Mouse (Mus musculus) forebrain, embryonic 15.5 days (tissue): Measurements from ENCODE around the gene Gm45716. TPM values are rescaled to one million over a fixed set of nuclear protein-coding genes. Genes with fewer than 3 reads are reported as not detected.

Experiments
- ATAC-seq: fragments of 200-750 bp; cut with Nextera tagmentation; replicated peaks from 2 replicates; pipeline ENCODE4 v1.8.0; 2017; ENCODE audit warnings: mild to moderate bottlenecking, moderate TSS enrichment, moderate library complexity
- H3K27ac ChIP-seq: fragments of 300-500 bp; sonication (generic); replicated peaks from 2 replicates; pipeline ENCODE4 v1.5.1; 2015; ENCODE audit warnings: mild to moderate bottlenecking, inconsistent platforms
- H3K27me3 ChIP-seq: fragments of 300-500 bp; sonication (generic); 2 replicates; pipeline ENCODE4 v1.6.1; 2015; ENCODE audit warnings: inconsistent platforms
- H3K36me3 ChIP-seq: fragments of 300-500 bp; sonication (generic); 2 replicates; pipeline ENCODE4 v1.6.1; 2015; ENCODE audit warnings: mild to moderate bottlenecking, inconsistent platforms
- H3K4me1 ChIP-seq: fragments of 300-500 bp; sonication (generic); 2 replicates; pipeline ENCODE4 v1.6.1; 2015; ENCODE audit warnings: inconsistent platforms
- H3K4me2 ChIP-seq: fragments of 300-500 bp; sonication (generic); replicated peaks from 2 replicates; pipeline ENCODE4 v1.6.1; 2015; ENCODE audit warnings: mild to moderate bottlenecking, inconsistent platforms
- H3K4me3 ChIP-seq: fragments of 300-500 bp; sonication (generic); 2 replicates; pipeline ENCODE4 v1.5.1; 2015; ENCODE audit warnings: mild to moderate bottlenecking, inconsistent platforms
- H3K9ac ChIP-seq: fragments of 300-500 bp; sonication (generic); replicated peaks from 2 replicates; pipeline ENCODE4 v1.6.1; 2015; ENCODE audit warnings: mild to moderate bottlenecking, inconsistent platforms
- H3K9me3 ChIP-seq: fragments of 300-500 bp; sonication (generic); 2 replicates; pipeline ENCODE4 v1.6.1; 2016; ENCODE audit warnings: inconsistent platforms
- WGBS: fragments of 180-500 bp; shearing (Covaris S2); methylation state at CpG from one replicate; pipeline ENCODE4 v1.1.7; 2015; ENCODE audit warnings: mixed read lengths; 5-methylcytosine and 5-hydroxymethylcytosine counted together
- polyA plus RNA-seq: library from polyadenylated mRNA; unstranded; fragments of >200 nt; fragmentation: Nextera tagmentation; extraction: Ambion mirVana; gene quantifications from 2 replicates; pipeline ENCODE4 v1.2.1, GENCODE M21; 2015

Gm45716 gene
- polyA plus RNA-seq, 1 experiment from 2014 or later: 18.2 TPM

DNA sequence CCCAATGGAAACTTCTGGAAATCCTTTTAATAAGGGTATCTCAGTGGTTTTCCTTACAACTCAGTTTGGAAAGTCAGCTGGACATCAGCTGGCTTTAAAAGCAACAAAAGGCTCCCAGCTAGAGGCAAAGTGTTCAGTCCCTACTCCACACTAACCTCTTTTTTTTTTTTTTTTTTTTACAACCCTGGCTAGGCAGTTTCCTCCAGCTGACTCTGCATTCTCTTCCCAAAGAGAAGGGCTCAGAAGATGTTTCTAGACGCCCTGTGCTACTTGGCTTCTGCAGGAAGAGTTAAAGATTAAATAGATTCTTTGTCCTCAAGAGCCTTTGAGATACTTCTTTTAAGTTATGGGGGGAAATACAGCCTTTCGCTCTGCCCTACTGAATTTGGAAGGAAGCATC lies 33.3 kb downstream of the Gm45716 start:
- Histone ChIP-seq H3K27me3 (no peaks in the 10 kb centered on the region), H3K4me3 (no peak overlapping the region), H3K4me1 (no peaks in the 10 kb centered on the region), H3K9me3 (no peaks in the 10 kb centered on the region), H3K4me2 (no peak overlapping the region), H3K27ac (no peak overlapping the region), H3K9ac (no peak overlapping the region), H3K36me3 (no peaks in the 10 kb centered on the region)
- no peak for ATAC-seq
- WGBS: 48% methylated on average over 2 of the region's 2 CpGs

DNA sequence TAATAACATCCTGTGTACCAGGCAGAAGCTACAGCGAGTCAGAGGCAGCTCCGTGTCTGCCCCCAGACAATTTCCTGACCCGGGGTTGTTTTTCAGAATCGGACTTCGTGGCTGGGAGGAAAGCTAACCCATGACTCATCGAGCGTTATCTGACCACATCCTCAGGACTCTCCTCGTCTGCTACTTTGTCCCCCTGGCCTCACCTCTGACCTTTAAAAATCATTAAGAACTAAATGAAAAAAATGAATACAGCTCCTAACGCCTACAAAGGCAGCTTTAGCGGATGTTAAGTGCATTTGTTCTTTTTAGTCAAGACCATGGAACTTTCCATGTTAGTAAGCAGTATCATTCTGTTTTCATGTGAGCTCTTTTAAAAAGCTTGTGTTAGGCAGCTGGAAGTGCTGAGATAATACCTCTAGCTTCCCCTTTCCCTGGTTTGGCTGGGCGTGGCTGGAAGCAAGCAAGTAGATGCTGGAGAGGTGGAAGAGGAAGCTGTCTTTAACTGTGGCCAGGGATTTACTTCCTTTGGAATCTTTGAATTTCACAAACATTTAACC lies 37.5 kb downstream of the Gm45716 start:
- Histone ChIP-seq H3K9me3 (no peaks in the 10 kb centered on the region), H3K27ac (no peak overlapping the region), H3K4me1 (peaks cover 4% of the 10 kb centered on the region; the same call in 1 of the 2 replicates), H3K4me3 (no peak overlapping the region), H3K36me3 (no peaks in the 10 kb centered on the region), H3K4me2 (no peak overlapping the region), H3K9ac (no peak overlapping the region), H3K27me3 (no peaks in the 10 kb centered on the region)
- WGBS: 83% methylated on average over 11 of the region's 11 CpGs
- ATAC-seq: no peak

DNA sequence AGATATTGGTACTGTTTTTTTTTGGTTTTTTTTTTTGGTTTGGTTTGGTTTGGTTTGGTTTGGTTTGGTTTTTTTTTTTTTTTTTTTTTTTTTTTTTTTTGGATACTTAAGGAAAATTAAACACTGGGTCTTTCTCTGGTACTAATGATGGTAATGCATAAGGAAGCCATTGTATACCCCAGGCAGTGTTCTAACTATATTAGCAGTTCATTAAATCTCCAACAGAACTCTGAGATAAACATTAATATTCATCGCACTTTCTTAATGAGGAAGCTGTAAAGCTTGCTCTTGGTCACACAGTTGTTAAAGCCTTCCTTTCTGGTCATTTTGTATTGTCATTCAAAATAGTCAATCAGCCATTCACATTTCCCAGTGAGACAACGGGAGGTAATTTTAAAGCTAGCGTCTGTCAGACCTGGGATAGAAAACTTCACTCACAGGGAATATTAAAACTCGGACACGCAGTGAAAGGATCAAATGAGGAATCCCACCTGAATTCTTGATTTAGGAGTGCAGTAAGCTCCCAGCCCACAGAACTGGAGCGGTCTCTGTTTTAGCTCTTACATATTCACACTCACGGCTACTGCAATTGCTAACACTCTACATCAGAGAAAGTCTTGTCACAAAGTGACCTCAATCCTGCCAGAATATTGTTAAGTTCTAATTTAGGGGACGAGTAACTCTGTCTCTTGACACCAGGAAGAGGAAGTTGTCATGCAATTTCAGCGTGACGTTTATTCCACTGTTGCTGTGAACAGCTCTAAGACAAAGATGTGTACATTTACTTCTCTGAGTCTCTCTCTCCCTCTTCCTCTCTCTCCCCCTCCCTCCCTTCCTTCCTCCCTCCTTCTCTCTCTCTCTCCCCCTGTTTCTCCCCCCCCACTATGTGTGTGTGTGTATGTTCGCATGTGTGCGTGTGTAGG lies 39.8 kb downstream of the Gm45716 start:
- H3K9me3 ChIP-seq: no peaks in the 10 kb centered on the region
- no peak overlapping the region for H3K9ac ChIP-seq
- H3K27me3 ChIP-seq: no peaks in the 10 kb centered on the region
- no peaks in the 10 kb centered on the region for H3K36me3 ChIP-seq
- H3K4me3 ChIP-seq: no peak overlapping the region
- WGBS: 24% methylated on average over 12 of the region's 12 CpGs
- ATAC-seq: no peak
- H3K4me1 ChIP-seq: peaks cover 11% of the 10 kb centered on the region; the same call in 1 of the 2 replicates
- no peak overlapping the region for H3K27ac ChIP-seq
- no peak overlapping the region for H3K4me2 ChIP-seq

DNA sequence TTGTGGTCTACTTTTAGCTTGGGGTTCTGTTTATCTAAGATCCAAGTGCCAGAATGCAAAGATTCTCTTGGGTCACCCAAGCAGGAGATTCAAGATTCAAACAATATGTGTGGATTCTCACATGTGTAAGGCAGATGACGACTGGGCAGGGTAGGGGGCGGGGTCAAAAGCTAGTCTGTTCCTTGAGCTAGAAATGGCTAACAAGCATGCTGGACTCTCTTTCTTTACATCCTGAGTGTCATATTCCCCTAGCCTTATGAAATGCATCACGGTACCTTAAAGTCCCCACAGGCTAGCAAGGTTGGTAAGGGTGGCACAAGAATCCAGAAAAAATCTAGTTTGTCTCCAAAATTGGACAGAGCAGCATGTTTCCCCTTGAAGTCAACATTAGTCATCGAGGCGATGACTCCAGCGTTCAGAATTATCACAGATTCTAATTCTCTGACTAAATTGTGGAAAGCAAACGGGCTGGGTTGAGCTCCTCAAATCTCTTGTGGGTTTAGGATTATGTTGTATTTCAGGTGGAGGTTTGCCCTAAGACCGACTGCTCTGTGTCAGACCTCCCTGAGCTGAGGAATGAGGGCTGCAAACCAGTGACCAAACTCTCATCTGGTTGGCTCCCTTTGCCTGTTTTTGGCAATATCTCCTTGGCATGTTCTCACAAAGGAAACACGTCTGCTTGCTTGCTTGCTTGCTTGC lies 40.9 kb downstream of the Gm45716 start:
- Histone ChIP-seq H3K9ac (no peak overlapping the region), H3K4me2 (no peak overlapping the region), H3K27me3 (no peaks in the 10 kb centered on the region), H3K4me1 (peaks cover 14% of the 10 kb centered on the region; the same call in 1 of the 2 replicates), H3K27ac (no peak overlapping the region), H3K9me3 (no peaks in the 10 kb centered on the region), H3K4me3 (no peak overlapping the region), H3K36me3 (no peaks in the 10 kb centered on the region)
- 88% methylated on average over 9 of the region's 9 CpGs for WGBS
- ATAC-seq: no peak

DNA sequence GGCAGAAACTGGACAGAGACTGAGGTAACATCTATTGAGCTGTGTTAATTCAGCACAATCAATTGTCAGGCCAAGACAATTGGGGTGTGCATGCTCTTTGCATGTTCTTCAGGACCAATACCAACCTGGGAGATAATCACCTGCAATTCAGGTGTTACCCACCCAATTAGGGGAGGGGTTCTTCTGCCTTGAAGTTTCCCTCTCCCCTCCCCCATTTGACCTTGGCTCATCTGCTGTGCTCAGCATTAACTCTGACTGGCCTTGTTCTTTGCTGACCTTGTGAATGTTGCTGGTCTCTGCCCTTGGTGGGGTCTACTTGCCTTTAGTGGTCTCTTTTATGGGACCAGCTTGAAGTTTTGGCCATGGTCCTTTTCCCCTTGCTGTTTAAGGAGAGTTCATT lies 42.3 kb downstream of the Gm45716 start:
- peaks cover 14% of the 10 kb centered on the region; the same call in 1 of the 2 replicates for H3K4me1 ChIP-seq
- no peak overlapping the region for H3K4me2 ChIP-seq
- H3K27me3 ChIP-seq: no peaks in the 10 kb centered on the region
- no peaks in the 10 kb centered on the region for H3K36me3 ChIP-seq
- no peak overlapping the region for H3K4me3 ChIP-seq
- no peak overlapping the region for H3K9ac ChIP-seq
- H3K9me3 ChIP-seq: no peaks in the 10 kb centered on the region
- no peak for ATAC-seq
- H3K27ac ChIP-seq: no peak overlapping the region

DNA sequence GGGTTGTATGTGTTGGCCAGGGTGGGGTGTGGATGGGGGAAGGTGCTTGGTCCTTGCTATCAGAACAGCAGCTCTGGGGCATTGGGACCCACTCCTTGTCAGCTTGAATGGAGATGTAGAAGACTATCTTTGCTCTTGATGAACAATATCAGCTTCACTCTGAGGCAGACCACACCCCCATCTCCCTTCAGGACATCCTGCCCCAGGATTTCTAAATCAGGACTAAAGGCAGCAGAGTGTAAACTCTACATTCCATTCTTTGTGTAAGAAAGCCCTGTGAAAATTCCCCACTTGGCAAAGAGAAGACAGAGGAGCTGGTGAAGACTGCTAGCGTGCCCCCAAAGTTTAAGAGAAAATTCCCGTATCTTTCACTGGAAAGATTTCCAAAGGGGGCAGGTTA lies 43.2 kb downstream of the Gm45716 start:
- ATAC-seq: no peak
- H3K4me2 ChIP-seq: no peak overlapping the region
- 60% methylated on average over 2 of the region's 2 CpGs for WGBS

DNA sequence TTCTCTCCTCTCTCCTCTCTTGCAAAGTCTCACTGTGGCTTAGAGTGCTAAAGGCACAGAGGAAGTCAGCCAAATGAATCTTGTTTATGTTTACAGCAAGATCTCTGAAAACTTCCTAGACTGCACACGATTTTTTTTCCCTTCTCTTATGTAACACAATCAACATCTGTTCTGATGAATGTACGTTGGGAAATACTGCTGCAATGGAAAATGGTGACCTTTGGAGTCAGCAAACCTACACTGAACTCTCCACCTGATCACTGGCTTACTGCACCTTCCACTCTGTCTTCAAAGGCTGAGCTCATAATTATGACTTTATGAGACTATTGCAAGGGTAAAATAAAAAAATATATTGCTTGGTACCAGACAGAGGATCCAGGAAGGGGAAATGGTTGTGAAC lies 44.1 kb downstream of the Gm45716 start:
- Histone ChIP-seq H3K4me3 (no peak overlapping the region), H3K27ac (no peak overlapping the region), H3K36me3 (no peaks in the 10 kb centered on the region), H3K4me2 (no peak overlapping the region), H3K27me3 (no peaks in the 10 kb centered on the region), H3K4me1 (peaks cover 14% of the 10 kb centered on the region; the same call in 1 of the 2 replicates), H3K9me3 (no peaks in the 10 kb centered on the region), H3K9ac (no peak overlapping the region)
- 63% methylated on average over 2 of the region's 2 CpGs for WGBS
- ATAC-seq: no peak

More for the DNA sequence above, 43.2 kb downstream of the Gm45716 start:
- no peak overlapping the region for H3K9ac ChIP-seq
- H3K4me1 ChIP-seq: peaks cover 14% of the 10 kb centered on the region; the same call in 1 of the 2 replicates
- no peak overlapping the region for H3K4me3 ChIP-seq
- no peaks in the 10 kb centered on the region for H3K36me3 ChIP-seq
- H3K27me3 ChIP-seq: no peaks in the 10 kb centered on the region
- no peak overlapping the region for H3K27ac ChIP-seq
- H3K9me3 ChIP-seq: no peaks in the 10 kb centered on the region

DNA sequence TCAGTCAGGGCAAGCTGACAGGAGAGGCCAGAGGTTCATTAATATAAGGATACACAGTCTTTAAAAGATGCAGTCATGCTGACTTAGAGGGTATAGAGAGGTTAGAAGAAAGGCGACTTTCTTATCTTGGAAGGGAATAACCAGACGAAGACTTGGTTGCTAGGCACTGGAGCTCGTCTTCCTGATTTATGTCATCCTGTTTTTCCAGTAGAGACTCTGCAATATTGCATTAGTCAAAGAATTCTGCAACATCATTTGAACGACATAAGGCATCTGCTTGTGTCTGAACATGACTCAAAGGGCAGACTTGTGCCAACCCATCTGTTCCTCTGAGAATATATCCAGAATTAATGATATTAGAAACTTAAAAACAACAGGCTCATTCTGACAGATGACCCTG lies 45.2 kb downstream of the Gm45716 start:
- peaks cover 14% of the 10 kb centered on the region; the same call in 1 of the 2 replicates for H3K4me1 ChIP-seq
- H3K27me3 ChIP-seq: no peaks in the 10 kb centered on the region
- H3K4me3 ChIP-seq: no peak overlapping the region
- no peaks in the 10 kb centered on the region for H3K9me3 ChIP-seq
- no peak overlapping the region for H3K4me2 ChIP-seq
- H3K9ac ChIP-seq: no peak overlapping the region
- H3K27ac ChIP-seq: no peak overlapping the region; the same call in 1 of the 2 replicates
- no peaks in the 10 kb centered on the region for H3K36me3 ChIP-seq
- ATAC-seq: peak; percentile 58; the same call in 1 of the 2 replicates
- 51% methylated on average over 4 of the region's 4 CpGs for WGBS

DNA sequence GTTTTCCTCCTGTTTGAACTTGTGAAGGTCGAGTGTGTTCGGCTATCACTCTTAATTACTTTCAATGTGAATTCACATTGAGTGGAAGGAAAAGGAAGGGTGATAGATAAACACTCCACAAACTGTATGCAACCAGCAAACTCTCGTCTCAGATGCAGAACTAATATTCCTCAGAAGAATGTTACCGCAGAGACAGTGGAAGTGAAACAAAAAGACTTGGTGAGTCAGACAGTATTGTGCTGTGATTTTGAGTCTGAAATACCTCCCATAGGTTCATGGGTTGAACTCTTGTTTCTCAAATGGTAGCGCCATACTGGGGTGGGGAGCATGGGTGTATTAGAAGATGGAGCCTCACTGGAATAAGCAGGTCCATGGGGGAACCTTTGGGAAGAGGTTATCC lies 47.7 kb downstream of the Gm45716 start:
- no peak for ATAC-seq
- Histone ChIP-seq H3K36me3 (no peaks in the 10 kb centered on the region), H3K4me2 (no peak overlapping the region), H3K9ac (no peak overlapping the region), H3K4me1 (peaks cover 8% of the 10 kb centered on the region; the same call in 1 of the 2 replicates), H3K9me3 (no peaks in the 10 kb centered on the region), H3K4me3 (no peak overlapping the region), H3K27ac (no peak overlapping the region), H3K27me3 (no peaks in the 10 kb centered on the region)
- 85% methylated on average over 5 of the region's 5 CpGs for WGBS

DNA sequence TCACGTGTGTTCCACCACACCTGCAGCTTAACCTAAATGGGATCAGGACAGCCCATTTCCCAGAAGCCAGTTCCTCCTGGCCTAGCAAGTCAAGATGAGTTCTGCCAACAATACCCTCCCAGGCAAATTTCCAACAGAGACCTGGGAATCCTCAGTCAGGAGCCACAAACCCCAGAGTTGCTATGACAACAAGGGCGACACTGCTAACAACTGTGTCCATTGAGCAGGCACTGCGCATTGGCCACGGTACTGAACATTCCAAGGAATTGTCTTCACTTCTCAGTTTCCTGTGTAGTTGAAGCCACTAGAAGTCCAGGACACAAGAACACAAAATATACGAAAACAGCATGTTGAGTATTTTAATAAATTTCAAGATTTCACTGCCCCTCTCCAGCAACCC lies 50.1 kb downstream of the Gm45716 start:
- Histone ChIP-seq H3K4me1 (no peaks in the 10 kb centered on the region), H3K27me3 (no peaks in the 10 kb centered on the region), H3K4me2 (no peak overlapping the region), H3K9me3 (no peaks in the 10 kb centered on the region), H3K27ac (no peak overlapping the region), H3K36me3 (no peaks in the 10 kb centered on the region), H3K4me3 (no peak overlapping the region), H3K9ac (no peak overlapping the region)
- WGBS: 73% methylated on average over 5 of the region's 5 CpGs
- no peak for ATAC-seq

DNA sequence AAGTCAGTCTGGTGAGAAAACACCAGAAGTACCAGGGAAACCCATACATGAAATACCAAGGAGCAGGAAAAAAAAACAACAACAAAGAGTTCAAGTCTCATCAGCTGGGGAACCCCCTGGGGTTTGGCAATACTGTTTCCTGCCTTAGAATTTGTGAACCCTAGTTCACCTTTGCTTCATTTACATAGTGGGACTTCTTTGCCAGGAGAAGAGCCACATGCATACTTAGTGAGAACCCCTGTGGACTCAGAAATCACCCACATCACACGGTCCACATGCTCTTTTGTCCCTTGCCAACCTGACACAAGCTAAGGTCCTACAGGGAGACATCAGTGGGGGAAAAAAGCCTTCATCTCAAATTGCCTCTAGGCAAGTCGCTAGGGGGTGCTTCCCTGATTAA lies 51.2 kb downstream of the Gm45716 start:
- Histone ChIP-seq H3K27ac (no peak overlapping the region), H3K36me3 (no peaks in the 10 kb centered on the region), H3K4me2 (no peak overlapping the region), H3K4me3 (no peak overlapping the region), H3K9me3 (no peaks in the 10 kb centered on the region), H3K9ac (no peak overlapping the region), H3K4me1 (no peaks in the 10 kb centered on the region), H3K27me3 (no peaks in the 10 kb centered on the region)
- WGBS: 23% methylated on average over 2 of the region's 2 CpGs
- ATAC-seq: no peak

DNA sequence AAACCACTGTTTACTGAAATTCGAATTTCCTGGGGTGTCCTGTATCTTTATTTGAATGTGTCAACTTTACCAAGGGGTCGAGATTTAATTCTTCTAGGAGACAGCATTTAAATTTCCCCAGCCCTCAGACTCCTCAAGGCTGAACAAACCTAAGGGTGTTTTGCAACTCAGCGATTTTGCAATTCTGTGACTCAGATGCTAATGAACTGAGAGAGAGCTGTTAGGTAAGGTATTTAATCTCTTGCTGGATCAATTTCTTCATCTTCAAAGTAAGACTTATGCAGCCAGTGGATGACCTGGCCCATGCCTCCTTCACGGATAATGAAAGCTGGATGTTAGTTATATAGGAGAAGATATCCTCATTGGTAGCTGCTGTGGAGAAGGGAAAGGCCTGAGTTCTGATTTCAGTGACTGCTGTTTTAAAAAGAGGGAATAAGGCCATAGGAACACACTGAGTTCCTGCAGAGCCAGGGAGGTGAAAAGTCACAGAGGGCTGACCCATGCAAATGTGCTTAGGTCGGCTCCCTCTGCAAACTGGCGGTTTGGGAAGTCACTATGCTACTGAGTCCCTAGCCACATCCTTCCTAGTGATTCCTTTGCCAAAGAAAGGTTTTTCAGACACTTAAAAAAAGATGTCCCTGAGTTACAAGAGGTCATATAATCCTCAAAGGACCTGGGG lies 53.3 kb downstream of the Gm45716 start:
- Histone ChIP-seq H3K4me1 (no peaks in the 10 kb centered on the region), H3K4me3 (no peak overlapping the region), H3K9me3 (no peaks in the 10 kb centered on the region), H3K9ac (no peak overlapping the region), H3K27ac (no peak overlapping the region), H3K4me2 (no peak overlapping the region), H3K27me3 (no peaks in the 10 kb centered on the region), H3K36me3 (no peaks in the 10 kb centered on the region)
- no peak for ATAC-seq
- WGBS: 28% methylated on average over 6 of the region's 6 CpGs
